Mouse (Mus musculus) midbrain, embryonic 11.5 days (tissue): ENCODE results near the gene Olfr1263. TPM values are rescaled to one million over a fixed set of nuclear protein-coding genes. Genes with fewer than 3 reads are reported as not detected.

ENCODE experiments used
- ATAC-seq: fragments of 200-750 bp; cut with Nextera tagmentation; 2 replicates; pipeline ENCODE4 v1.8.0; 2017; ENCODE audit warnings: moderate TSS enrichment, moderate library complexity; ENCODE audit not compliant: low FRiP score
- DNase-seq: peaks from one replicate; pipeline ENCODE4 v3.0.0; 2015; ENCODE audit warnings: low spot score; ENCODE audit errors: missing footprints
- H3K27ac ChIP-seq: fragments of 300-500 bp; sonication (generic); 2 replicates; pipeline ENCODE4 v1.5.1; 2014; ENCODE audit warnings: low read depth, low read length
- H3K27me3 ChIP-seq: fragments of 300-500 bp; sonication (generic); 2 replicates; pipeline ENCODE4 v1.6.1; 2014; ENCODE audit warnings: mild to moderate bottlenecking, low read length, moderate library complexity, mixed read lengths; ENCODE audit not compliant: control insufficient read depth, insufficient read depth
- H3K36me3 ChIP-seq: fragments of 300-500 bp; sonication (generic); 2 replicates; pipeline ENCODE4 v1.6.1; 2014; ENCODE audit warnings: mild to moderate bottlenecking, low read length, moderate library complexity, mixed read lengths; ENCODE audit not compliant: control insufficient read depth, insufficient read depth
- H3K4me1 ChIP-seq: fragments of 300-500 bp; sonication (generic); 2 replicates; pipeline ENCODE4 v1.6.1; 2014; ENCODE audit warnings: low read length; ENCODE audit not compliant: control insufficient read depth, insufficient read depth
- H3K4me2 ChIP-seq: fragments of 300-500 bp; sonication (generic); 2 replicates; pipeline ENCODE4 v1.6.1; 2014; ENCODE audit warnings: mild to moderate bottlenecking, moderate library complexity
- H3K4me3 ChIP-seq: fragments of 300-500 bp; sonication (generic); 2 replicates; pipeline ENCODE4 v1.5.1; 2014; ENCODE audit warnings: low read depth, low read length
- H3K9ac ChIP-seq: fragments of 300-500 bp; sonication (generic); 2 replicates; pipeline ENCODE4 v1.6.1; 2014; ENCODE audit warnings: low read length
- H3K9me3 ChIP-seq: fragments of 300-500 bp; sonication (generic); 2 replicates; pipeline ENCODE4 v1.6.1; 2016; ENCODE audit warnings: low read length; ENCODE audit not compliant: control insufficient read depth
- WGBS: fragments of 180-500 bp; shearing (Covaris S2); extraction: QIAGEN DNeasy Blood & Tissue Kit; methylation state at CpG from one replicate; pipeline ENCODE4 v1.1.7; 2014; 5-methylcytosine and 5-hydroxymethylcytosine counted together
- polyA plus RNA-seq: library from polyadenylated mRNA; unstranded; fragments of >200 nt; fragmentation: Nextera tagmentation; extraction: Ambion mirVana; gene quantifications from 2 replicates; pipeline ENCODE4 v1.2.1, GENCODE M21; 2014

Gene Olfr1263
- polyA plus RNA-seq = not detected in 2 replicates

DNA sequence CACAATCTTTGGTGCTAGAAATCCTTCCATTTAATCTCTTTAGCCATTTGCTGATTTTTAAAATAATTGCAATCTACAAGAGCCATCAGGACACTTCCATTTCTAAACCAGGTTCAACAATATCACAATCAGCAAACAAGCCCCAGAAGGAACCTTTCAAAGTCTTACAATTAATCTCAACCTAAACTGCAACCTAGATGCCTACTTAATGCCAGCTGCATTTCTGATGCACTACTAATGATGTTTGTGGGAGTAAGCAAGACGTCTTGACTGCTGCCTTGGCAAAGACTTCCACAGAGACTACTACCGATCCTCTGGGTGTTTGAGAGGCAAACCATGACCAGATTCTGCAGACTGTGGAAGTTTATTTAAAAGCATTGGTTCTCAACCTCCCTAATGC lies at the start of gene Olfr1263:
TSS of gene Olfr1263 (plus strand) at position 301 of the 400 bp plus-strand sequence.
- H3K27me3 ChIP-seq = no peaks in the 10 kb centered on the region
- no peaks in the 10 kb centered on the region for H3K9me3 ChIP-seq
- H3K27ac ChIP-seq = no peak within 1 kb of the TSS
- H3K4me3 ChIP-seq = no peak within 1 kb of the TSS
- no peaks in the 10 kb centered on the region for H3K36me3 ChIP-seq
- DNase-seq (no peak), ATAC-seq (no peak)
- no peak within 1 kb of the TSS for H3K4me2 ChIP-seq
- no peaks in the 10 kb centered on the region for H3K4me1 ChIP-seq
- no peak within 1 kb of the TSS for H3K9ac ChIP-seq
- WGBS = 85% methylated on average over 2 of the region's 2 CpGs

DNA sequence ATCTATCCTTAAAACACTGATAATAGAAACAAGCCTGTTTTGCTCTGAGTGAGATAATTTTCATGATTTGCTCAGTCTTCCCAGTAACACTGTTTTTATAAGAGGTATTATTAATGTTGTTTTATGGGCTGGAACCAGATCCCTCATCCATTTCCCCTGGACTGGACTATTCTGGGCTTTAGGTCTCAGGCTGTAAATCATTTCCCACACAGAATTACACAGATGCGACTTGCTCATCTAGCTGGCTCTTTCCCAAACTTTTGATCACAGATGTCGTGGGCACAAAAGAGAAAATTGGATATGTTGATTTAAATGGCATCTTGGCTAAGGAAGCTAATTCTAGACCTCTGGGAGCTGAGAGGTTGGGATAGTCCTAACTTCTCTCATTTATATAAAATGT lies 37.7 kb upstream of the Olfr1263 start, which contains the start of gene Olfr1260:
TSS of gene Olfr1260 (plus strand) at position 157 of the 400 bp plus-strand sequence.
- WGBS = 77% methylated on average over 2 of the region's 2 CpGs
- Histone ChIP-seq H3K4me1 (no peaks in the 10 kb centered on the region), H3K4me2 (no peak within 1 kb of the TSS), H3K36me3 (no peaks in the 10 kb centered on the region), H3K9me3 (no peaks in the 10 kb centered on the region), H3K9ac (no peak within 1 kb of the TSS), H3K27me3 (no peaks in the 10 kb centered on the region), H3K4me3 (no peak within 1 kb of the TSS), H3K27ac (no peak within 1 kb of the TSS)
- DNase-seq (no peak), ATAC-seq (no peak)

DNA sequence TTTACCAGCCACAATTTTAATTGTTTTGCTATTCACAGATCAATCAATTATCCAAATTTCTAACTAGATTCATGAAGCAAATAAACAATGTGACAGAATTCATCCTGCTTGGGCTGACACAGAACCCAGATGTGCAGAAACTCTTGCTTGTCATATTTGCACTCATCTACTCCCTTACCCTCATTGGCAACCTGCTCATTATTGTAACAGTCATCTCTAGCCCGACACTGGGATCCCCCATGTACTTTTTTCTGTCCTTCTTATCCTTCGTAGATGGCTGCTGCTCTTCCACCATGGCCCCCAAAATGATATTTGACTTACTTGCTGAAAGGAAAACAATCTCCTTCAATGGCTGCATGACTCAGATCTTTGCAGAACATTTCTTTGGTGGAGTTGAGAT lies 34.2 kb upstream of the Olfr1263 start:
- no peaks in the 10 kb centered on the region for H3K27me3 ChIP-seq
- no peaks in the 10 kb centered on the region for H3K9me3 ChIP-seq
- WGBS = 87% methylated on average over 2 of the region's 2 CpGs
- H3K27ac ChIP-seq = no peak overlapping the region
- no peak overlapping the region for H3K4me2 ChIP-seq
- no peaks in the 10 kb centered on the region for H3K36me3 ChIP-seq
- no peaks in the 10 kb centered on the region for H3K4me1 ChIP-seq
- ATAC-seq (no peak), DNase-seq (no peak)
- H3K4me3 ChIP-seq = no peak overlapping the region
- H3K9ac ChIP-seq = no peak overlapping the region

DNA sequence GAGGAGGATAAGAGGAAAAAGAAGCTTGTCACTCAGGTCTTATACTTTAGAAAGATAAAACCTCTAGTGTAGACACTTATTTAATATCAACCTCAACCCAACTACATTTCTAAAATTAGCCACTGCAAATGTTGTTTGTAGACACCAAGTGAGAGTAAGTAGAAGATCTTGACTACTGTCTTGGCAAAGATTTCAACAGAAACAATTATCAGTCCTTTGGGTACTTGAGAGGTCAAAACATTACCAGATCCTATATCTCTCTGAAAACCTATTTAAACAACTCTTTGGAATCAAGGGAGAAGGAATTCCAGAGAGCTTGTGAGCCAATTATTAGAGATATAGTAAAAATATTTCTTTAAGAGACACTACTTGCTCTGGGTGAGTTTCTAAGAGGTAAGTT lies 21.0 kb upstream of the Olfr1263 start, which contains the start of gene Olfr1261:
TSS of gene Olfr1261 (plus strand) at position 301 of the 400 bp plus-strand sequence.
- H3K4me1 ChIP-seq = no peaks in the 10 kb centered on the region
- H3K9ac ChIP-seq = no peak within 1 kb of the TSS
- DNase-seq (no peak), ATAC-seq (no peak)
- H3K9me3 ChIP-seq = no peaks in the 10 kb centered on the region
- H3K27me3 ChIP-seq = no peaks in the 10 kb centered on the region
- H3K4me2 ChIP-seq = no peak within 1 kb of the TSS
- H3K4me3 ChIP-seq = no peak within 1 kb of the TSS
- H3K36me3 ChIP-seq = no peaks in the 10 kb centered on the region
- no peak within 1 kb of the TSS for H3K27ac ChIP-seq

DNA sequence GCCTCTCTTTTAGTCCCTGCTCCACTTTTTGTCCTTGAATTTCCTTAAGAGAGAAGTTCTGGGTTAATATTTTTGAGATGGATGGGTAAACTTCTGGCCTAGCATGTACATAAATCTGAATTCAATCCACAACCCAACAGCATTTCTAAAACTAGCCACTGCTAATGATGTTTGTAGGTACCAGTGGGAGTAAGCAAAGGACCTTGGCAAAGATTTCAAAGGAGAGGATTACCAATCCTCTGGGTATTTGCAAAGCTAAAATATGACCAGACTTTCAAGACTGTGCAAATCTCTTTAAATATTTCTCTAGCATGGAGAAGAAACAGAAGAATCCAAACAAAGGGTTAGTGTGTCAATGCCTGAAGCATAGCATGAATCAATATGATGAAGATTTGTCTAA lies 12.1 kb upstream of the Olfr1263 start, which contains the start of gene Olfr1262:
TSS of gene Olfr1262 (plus strand) at position 301 of the 400 bp plus-strand sequence.
- H3K4me1 ChIP-seq = no peaks in the 10 kb centered on the region
- H3K9ac ChIP-seq = no peak within 1 kb of the TSS
- no peak for DNase-seq
- H3K9me3 ChIP-seq = no peaks in the 10 kb centered on the region
- no peaks in the 10 kb centered on the region for H3K27me3 ChIP-seq
- ATAC-seq = no peak
- H3K4me2 ChIP-seq = no peak within 1 kb of the TSS
- no peaks in the 10 kb centered on the region for H3K36me3 ChIP-seq
- no peak within 1 kb of the TSS for H3K4me3 ChIP-seq
- H3K27ac ChIP-seq = no peak within 1 kb of the TSS

DNA sequence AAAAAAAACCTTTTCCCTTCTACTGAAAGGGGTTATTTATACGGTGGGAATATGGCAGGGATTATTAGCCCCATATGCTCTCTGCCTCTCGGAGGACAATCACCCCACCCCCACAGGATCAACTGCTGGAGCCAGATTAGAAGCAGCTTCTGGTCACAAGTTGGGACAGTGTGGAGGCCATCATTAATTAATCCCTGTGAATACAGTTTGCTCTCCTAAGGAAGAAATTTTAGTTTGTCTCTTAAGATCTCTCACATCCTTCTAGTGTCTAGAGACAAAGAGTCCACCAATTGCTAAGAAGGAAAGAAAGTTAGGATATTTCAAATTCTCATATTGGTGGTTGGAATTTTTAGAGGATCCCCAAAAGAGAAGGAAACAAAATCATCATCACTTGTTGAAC lies 13.5 kb downstream of the Olfr1263 start, which contains the start of gene Olfr1264:
TSS of gene Olfr1264 (minus strand) at position 101 of the 400 bp plus-strand sequence.
- Histone ChIP-seq H3K36me3 (no peaks in the 10 kb centered on the region), H3K9me3 (no peaks in the 10 kb centered on the region), H3K4me1 (no peaks in the 10 kb centered on the region), H3K27ac (no peak within 1 kb of the TSS), H3K27me3 (no peaks in the 10 kb centered on the region), H3K9ac (no peak within 1 kb of the TSS), H3K4me2 (no peak within 1 kb of the TSS), H3K4me3 (no peak within 1 kb of the TSS)
- DNase-seq (no peak), ATAC-seq (no peak)
- 71% methylated on average over 2 of the region's 2 CpGs for WGBS

DNA sequence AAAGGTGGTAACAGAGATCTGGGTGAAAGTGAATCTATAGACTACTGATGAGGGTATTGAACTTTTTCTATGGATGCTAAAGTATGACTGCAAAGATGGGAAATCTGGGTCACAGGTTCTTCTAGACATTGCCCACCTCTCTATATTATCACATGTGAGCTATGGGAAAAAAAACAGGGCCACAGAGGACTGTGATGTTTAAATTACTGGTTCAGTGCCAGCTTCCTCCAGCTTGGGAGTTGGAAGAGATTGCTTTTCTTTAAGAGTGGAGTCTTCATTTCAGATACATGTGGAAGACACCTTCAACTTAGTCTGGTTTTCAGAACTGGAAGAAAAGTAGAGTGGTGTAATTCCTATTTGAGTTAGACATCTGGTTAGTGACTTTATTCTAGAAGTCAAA lies 23.1 kb downstream of the Olfr1263 start, which contains the start of gene Olfr1265:
TSS of gene Olfr1265 (plus strand) at position 301 of the 400 bp plus-strand sequence.
- no peak within 1 kb of the TSS for H3K27ac ChIP-seq
- no peaks in the 10 kb centered on the region for H3K27me3 ChIP-seq
- DNase-seq = no peak
- no peaks in the 10 kb centered on the region for H3K9me3 ChIP-seq
- H3K4me1 ChIP-seq = no peaks in the 10 kb centered on the region
- no peak within 1 kb of the TSS for H3K4me3 ChIP-seq
- no peak within 1 kb of the TSS for H3K4me2 ChIP-seq
- no peak for ATAC-seq
- H3K9ac ChIP-seq = no peak within 1 kb of the TSS
- H3K36me3 ChIP-seq = no peaks in the 10 kb centered on the region

DNA sequence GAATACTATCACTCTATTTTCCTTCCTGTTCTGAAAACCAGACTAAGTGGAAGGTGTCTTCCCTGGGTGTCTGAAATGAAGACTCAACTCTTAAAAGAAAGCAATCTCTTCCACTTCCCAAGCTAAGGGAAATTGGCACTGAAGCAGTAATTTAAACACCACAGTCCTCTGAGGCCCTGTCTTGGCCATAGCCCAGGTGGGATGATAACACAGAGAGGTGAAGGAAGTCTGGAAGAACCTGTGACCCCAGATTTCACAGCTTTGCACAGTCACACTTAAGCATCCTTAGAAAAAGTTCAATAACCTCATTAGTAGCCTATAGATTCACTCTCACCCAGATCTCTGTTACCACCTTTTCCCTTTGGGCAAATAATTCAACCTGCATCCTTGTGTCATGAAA lies 51.6 kb downstream of the Olfr1263 start, which contains the start of gene Olfr140:
TSS of gene Olfr140 (minus strand) at position 101 of the 400 bp plus-strand sequence.
- no peaks in the 10 kb centered on the region for H3K4me1 ChIP-seq
- H3K4me2 ChIP-seq = no peak within 1 kb of the TSS
- no peak for ATAC-seq
- no peak within 1 kb of the TSS for H3K9ac ChIP-seq
- H3K27ac ChIP-seq = no peak within 1 kb of the TSS
- DNase-seq = no peak
- H3K4me3 ChIP-seq = no peak within 1 kb of the TSS
- H3K9me3 ChIP-seq = no peaks in the 10 kb centered on the region
- no peaks in the 10 kb centered on the region for H3K27me3 ChIP-seq
- H3K36me3 ChIP-seq = no peaks in the 10 kb centered on the region
